Mouse (Mus musculus) gastrocnemius, postnatal 25 days (tissue): ENCODE data around the gene Cbx5. TPM values are rescaled to one million over a fixed set of nuclear protein-coding genes. Genes with fewer than 3 reads are reported as not detected.
"Not testable (repeated sequence)": the region's sequence is repeated elsewhere in the genome, so short reads cannot be mapped to it uniquely, and the experiment has no call there.

Source experiments
- DNase-seq: peaks from one replicate; pipeline ENCODE4 v3.0.0; 2022
- long read RNA-seq, 2 experiments: library from polyadenylated mRNA; stranded (forward); transcript quantifications; one replicate each; pipeline ENCODE4 v2.0.0; 2021
- total RNA-seq, 2 experiments: library from RNA; stranded (reverse); gene quantifications; 1 replicate in 1 of 2; 2 replicates in 1 of 2; pipeline ENCODE4 v1.2.3; 2021

Cbx5 gene
- 10 to 100 TPM; 29.0 to 29.6 TPM for total RNA-seq
- long read RNA-seq, experiment 1, full-length matches to known transcripts, result 4 of 13 reads
- long read RNA-seq, experiment 1, partial matches to known transcripts, result 2 of 13 reads
- long read RNA-seq, experiment 1, other reads (novel, unspliced or antisense), result 7 of 13 reads
- long read RNA-seq, experiment 2, full-length matches to known transcripts, result 3 of 10 reads
- long read RNA-seq, experiment 2, partial matches to known transcripts, result 0 of 10 reads
- long read RNA-seq, experiment 2, other reads (novel, unspliced or antisense), result 7 of 10 reads

- peak; percentile 98 for DNase-seq
Measured at GRCm38 (mm10) chr15:103239685-103240159, at the start of gene Cbx5. Gene Cbx5 (minus strand): TSS chr15:103239816.

GRCm38 (mm10) chr15:103285778-103286417, 46.3 kb upstream of the Cbx5 start:
- DNase-seq, result peak; percentile 58

- no peak for DNase-seq
Measured at GRCm38 (mm10) chr15:103284647-103285046, 45.0 kb upstream of the Cbx5 start.

GRCm38 (mm10) chr15:103284066-103284465, 44.5 kb upstream of the Cbx5 start:
- DNase-seq, result no peak

- DNase-seq, result no peak
Measured at GRCm38 (mm10) chr15:103281465-103282205, 42.0 kb upstream of the Cbx5 start.

GRCm38 (mm10) chr15:103280817-103281464, 41.3 kb upstream of the Cbx5 start:
- no peak for DNase-seq

GRCm38 (mm10) chr15:103279750-103280149, 40.1 kb upstream of the Cbx5 start:
- no peak for DNase-seq

GRCm38 (mm10) chr15:103277949-103278348, 38.3 kb upstream of the Cbx5 start:
- no peak for DNase-seq

- DNase-seq, result not testable (repeated sequence)
Measured at GRCm38 (mm10) chr15:103275943-103276342, 36.3 kb upstream of the Cbx5 start.

- peak; percentile 98 for DNase-seq
Measured at GRCm38 (mm10) chr15:103272419-103273279, 33.0 kb upstream of the Cbx5 start, which contains the start of gene Copz1. Gene Copz1 (plus strand): TSS chr15:103272714.

- no peak for DNase-seq
Measured at GRCm38 (mm10) chr15:103268903-103269302, 29.3 kb upstream of the Cbx5 start.

- no peak for DNase-seq
Measured at GRCm38 (mm10) chr15:103264794-103265193, 25.2 kb upstream of the Cbx5 start.

GRCm38 (mm10) chr15:103259989-103260388, 20.4 kb upstream of the Cbx5 start:
- no peak for DNase-seq

- no peak for DNase-seq
Measured at GRCm38 (mm10) chr15:103259162-103259561, 19.5 kb upstream of the Cbx5 start.

GRCm38 (mm10) chr15:103257790-103258728, 18.4 kb upstream of the Cbx5 start, which contains the start of gene Nfe2:
Gene Nfe2 (minus strand): TSS chr15:103258403.
- peak; percentile 56 for DNase-seq

GRCm38 (mm10) chr15:103256210-103256986, 16.8 kb upstream of the Cbx5 start:
- DNase-seq, result no peak

- no peak for DNase-seq
Measured at GRCm38 (mm10) chr15:103255169-103255568, 15.6 kb upstream of the Cbx5 start.

GRCm38 (mm10) chr15:103253352-103253751, 13.7 kb upstream of the Cbx5 start:
- DNase-seq, result no peak

GRCm38 (mm10) chr15:103252660-103253059, 13.0 kb upstream of the Cbx5 start:
- DNase-seq, result no peak
